Mouse (Mus musculus): ENCODE measurements around the gene Klhl30. TPM values are rescaled to one million over a fixed set of nuclear protein-coding genes. Genes with fewer than 3 reads are reported as not detected.

Klhl30 gene
- polyA plus RNA-seq, 1 experiment from 2014 or later = not detected

DNA sequence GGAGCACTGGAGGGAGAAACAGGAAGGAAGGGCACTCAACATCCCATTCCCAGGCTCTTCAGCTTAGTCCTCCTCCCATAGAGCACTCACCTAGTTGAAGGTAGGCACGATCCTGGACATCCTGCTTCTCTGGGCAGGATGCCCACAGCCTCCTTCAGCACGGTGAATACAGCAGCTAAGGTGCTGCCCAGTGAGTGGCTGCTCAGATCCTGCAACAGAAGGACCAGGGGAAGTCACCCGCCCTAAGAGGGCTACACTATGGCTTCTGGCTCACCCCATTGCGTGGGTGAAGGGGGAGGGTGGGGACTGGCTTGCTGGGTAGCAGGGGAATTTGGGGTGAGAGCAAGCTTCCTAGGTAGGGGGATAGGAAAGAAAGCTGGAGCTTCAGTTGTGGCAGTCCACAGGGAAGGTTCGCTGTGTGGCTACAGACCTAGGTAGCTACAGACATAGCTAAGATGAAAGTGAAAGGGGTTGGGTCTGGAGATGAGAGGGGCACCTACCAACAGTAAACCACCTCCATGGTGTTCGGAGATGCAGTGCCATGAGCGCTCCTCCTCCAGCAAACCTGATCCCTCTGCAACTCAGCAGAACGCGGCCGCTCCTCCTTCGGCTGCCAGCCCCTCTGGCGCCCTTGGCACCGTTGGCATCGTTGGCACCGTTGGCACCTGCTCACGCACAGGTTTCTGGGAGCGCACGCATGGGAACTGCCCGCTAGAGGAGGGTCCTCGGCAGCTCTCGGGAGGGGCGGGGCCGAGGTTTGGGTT is 54.8 kb downstream of the Klhl30 start:
- Histone ChIP-seq H3K27ac (no peak overlapping the region), H3K4me2 (no peak overlapping the region), H3K4me3 (no peak overlapping the region), H3K36me3 (no peaks in the 10 kb centered on the region), H3K9ac (no peak overlapping the region), H3K9me3 (replicated peaks) (no peaks in the 10 kb centered on the region), H3K4me1 (no peaks in the 10 kb centered on the region), H3K27me3 (replicated peaks) (peaks cover 43% of the 10 kb centered on the region)
- 47% methylated on average over 23 of the region's 23 CpGs for WGBS (ENCODE audit: insufficient replicate concordance)
- ATAC-seq = no peak

DNA sequence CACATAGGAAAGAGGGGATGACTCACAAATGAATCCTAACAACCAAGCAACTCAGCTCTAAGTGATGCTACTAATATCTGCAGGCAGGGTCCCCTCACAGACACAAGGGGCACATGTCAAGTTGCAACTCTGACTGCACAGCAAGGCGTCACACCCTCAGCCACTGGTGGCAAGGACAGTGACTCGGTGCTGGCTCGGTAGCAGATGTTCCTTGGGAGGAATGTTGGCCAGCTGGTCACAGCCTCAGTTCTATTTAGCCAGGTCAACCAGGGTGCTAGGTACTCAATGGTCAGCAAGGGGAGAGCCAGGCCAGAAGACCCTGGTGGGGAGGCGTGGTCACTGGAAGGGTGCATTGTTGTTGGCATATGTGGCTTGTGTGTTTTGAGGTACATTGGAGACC is 57.0 kb downstream of the Klhl30 start:
- ATAC-seq = no peak

DNA sequence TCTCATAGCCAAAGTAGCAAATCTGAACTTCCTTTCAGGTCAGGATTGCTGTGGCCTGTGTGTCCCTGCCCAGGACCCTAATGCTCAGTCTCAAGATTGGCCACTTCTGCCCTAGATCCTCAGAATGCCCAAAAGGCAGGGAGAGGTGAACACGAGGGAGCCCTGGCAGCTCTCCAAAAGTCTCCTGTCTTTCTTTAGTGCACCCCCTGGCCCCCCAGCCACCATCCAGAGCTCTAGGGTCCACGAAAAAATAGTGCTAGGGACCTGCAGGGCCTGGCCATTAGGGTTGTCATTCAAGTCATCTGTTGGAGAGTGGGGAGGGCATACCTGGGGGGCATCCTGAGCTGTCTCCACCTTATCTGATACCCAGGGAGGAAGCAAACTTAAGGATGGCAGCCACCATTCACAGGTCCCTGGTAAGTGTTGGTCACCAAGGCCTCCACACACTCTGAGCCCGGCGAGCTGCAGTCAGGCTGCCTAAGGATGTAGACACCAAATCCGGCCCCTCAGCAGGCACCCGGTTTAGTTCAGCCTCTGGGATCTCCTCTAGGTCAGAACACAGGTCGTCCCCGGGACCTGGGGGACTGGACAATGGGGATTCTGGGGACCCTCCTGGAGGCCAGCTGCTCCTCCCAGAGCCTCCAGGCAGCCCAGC is 60.9 kb downstream of the Klhl30 start:
- peak overlapping the region; percentile 81; the same call in 1 of the 2 replicates for H3K9ac ChIP-seq
- ATAC-seq = no peak

More for the DNA sequence above, 57.0 kb downstream of the Klhl30 start:
- Histone ChIP-seq H3K4me2 (no peak overlapping the region), H3K9ac (no peak overlapping the region), H3K36me3 (no peaks in the 10 kb centered on the region; the same call in 1 of the 2 replicates), H3K4me3 (no peak overlapping the region), H3K27ac (no peak overlapping the region), H3K4me1 (peaks cover 11% of the 10 kb centered on the region), H3K27me3 (replicated peaks) (peaks cover 42% of the 10 kb centered on the region), H3K9me3 (replicated peaks) (no peaks in the 10 kb centered on the region)
- WGBS (ENCODE audit: insufficient replicate concordance) = 66% methylated on average over 4 of the region's 4 CpGs

More for the DNA sequence above, 60.9 kb downstream of the Klhl30 start:
- H3K27me3 ChIP-seq (replicated peaks) = peaks cover 30% of the 10 kb centered on the region
- peaks cover 26% of the 10 kb centered on the region for H3K4me1 ChIP-seq
- H3K27ac ChIP-seq = no peak overlapping the region
- no peaks in the 10 kb centered on the region for H3K9me3 ChIP-seq (replicated peaks)
- H3K4me2 ChIP-seq = peak overlapping the region; percentile 97
- peak overlapping the region; percentile 77 for H3K4me3 ChIP-seq
- 72% methylated on average over 8 of the region's 8 CpGs for WGBS (ENCODE audit: insufficient replicate concordance)
- H3K36me3 ChIP-seq = no peaks in the 10 kb centered on the region; the same call in 1 of the 2 replicates

Other genes with a start within 250 kb of the Klhl30 start
- 1.1 and 1.5 TPM in 2 replicates for gene Rbm44, start 205.9 kb upstream of the Klhl30 start, polyA plus RNA-seq (2016; fragmentation: Nextera tagmentation; extraction: Ambion mirVana)
- 4.0 and 4.4 TPM in 2 replicates for gene Ramp1, start 171.2 kb upstream of the Klhl30 start, polyA plus RNA-seq (2016; fragmentation: Nextera tagmentation; extraction: Ambion mirVana)
- 71.6 and 73.4 TPM in 2 replicates for gene Ube2f, start 100.7 kb upstream of the Klhl30 start, polyA plus RNA-seq (2016; fragmentation: Nextera tagmentation; extraction: Ambion mirVana)
- 28.8 and 30.0 TPM in 2 replicates for gene Scly, start 52.7 kb upstream of the Klhl30 start, polyA plus RNA-seq (2016; fragmentation: Nextera tagmentation; extraction: Ambion mirVana)
- gene Espnl, start 28.9 kb upstream of the Klhl30 start, polyA plus RNA-seq (2016; fragmentation: Nextera tagmentation; extraction: Ambion mirVana) = 0.05 and 0.07 TPM in 2 replicates
- gene Erfe, start 15.4 kb downstream of the Klhl30 start, polyA plus RNA-seq (2016; fragmentation: Nextera tagmentation; extraction: Ambion mirVana) = 6.4 and 7.8 TPM in 2 replicates
- 107 TPM in 2 replicates for gene Ilkap, start 47.8 kb downstream of the Klhl30 start, polyA plus RNA-seq (2016; fragmentation: Nextera tagmentation; extraction: Ambion mirVana)
- 31.9 and 32.4 TPM in 2 replicates for gene Hes6, start 63.0 kb downstream of the Klhl30 start, polyA plus RNA-seq (2016; fragmentation: Nextera tagmentation; extraction: Ambion mirVana)
- 2.9 and 3.1 TPM in 2 replicates for gene Per2, start 108.3 kb downstream of the Klhl30 start, polyA plus RNA-seq (2016; fragmentation: Nextera tagmentation; extraction: Ambion mirVana)
- gene Traf3ip1, start 143.6 kb downstream of the Klhl30 start, polyA plus RNA-seq (2016; fragmentation: Nextera tagmentation; extraction: Ambion mirVana) = 3.6 and 4.1 TPM in 2 replicates
- 20.2 and 20.9 TPM in 2 replicates for gene Asb1, start 189.5 kb downstream of the Klhl30 start, polyA plus RNA-seq (2016; fragmentation: Nextera tagmentation; extraction: Ambion mirVana)